Mouse (Mus musculus): ENCODE measurements around the gene Patj.

Gene Patj

GRCm38 (mm10) chr4:98449564-98450263, 54.1 kb downstream of the Patj start:
- DNase-seq: no peak

DNA sequence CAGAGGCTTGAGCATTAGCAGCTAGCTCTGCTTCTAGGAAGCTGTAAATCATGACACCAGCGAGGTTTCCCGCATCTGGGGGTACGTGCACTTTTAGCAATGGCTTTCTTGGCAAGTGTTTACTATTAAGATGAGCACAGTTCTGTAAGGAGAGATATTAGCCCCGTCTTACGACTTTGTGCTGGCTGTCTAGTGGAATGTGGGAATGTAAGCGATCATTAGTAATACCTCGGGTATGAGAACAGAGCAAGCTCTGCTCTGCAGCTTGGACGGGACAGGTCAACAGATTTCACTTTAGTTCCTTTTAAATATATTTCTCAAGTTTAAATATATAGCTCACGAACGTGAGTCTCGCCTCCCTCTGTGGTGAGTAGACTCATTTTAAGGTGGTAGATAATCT, 54.7 kb downstream of the Patj start:
- no peak for DNase-seq

DNA sequence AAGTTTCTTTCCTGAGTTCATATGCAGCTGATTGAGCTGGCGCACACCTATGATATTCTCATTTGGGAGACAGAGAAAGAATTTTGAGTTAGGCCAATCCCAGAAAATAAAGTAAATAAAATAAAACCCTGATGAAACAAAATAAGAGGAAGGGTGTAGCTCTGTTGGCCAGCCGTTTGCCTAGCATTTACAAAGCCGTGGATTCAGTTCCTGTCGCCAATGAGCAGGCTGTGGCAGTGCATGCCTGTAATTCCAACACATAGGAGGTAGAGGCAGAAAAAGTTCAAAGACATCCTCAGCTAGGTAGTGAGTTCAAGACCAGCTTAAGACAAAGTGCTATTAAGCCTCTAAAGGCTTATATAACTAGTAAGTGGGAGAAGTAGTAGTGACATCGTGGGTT, 55.2 kb downstream of the Patj start:
- no peak for DNase-seq

DNA sequence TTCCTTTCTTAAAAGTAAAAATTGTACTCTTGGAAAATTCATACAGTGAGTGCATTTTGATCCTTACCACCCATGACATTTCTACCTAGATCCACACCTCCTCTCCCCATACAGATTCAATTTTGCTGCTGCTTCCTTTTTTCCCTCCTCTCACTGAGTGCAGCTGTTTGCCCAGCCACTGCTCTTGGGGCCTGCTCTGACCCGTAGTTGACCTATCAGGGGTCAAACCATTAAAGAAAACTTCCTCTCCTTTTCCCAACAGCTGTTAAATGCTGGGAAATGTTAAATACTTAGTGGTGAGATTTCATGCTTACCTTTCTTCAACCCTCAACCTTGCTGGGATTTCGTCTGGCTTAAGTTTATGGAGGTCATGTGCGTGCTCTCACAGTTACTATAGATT, 55.7 kb downstream of the Patj start:
- no peak for DNase-seq

GRCm38 (mm10) chr4:98452725-98453124, 57.1 kb downstream of the Patj start:
- DNase-seq: no peak

DNA sequence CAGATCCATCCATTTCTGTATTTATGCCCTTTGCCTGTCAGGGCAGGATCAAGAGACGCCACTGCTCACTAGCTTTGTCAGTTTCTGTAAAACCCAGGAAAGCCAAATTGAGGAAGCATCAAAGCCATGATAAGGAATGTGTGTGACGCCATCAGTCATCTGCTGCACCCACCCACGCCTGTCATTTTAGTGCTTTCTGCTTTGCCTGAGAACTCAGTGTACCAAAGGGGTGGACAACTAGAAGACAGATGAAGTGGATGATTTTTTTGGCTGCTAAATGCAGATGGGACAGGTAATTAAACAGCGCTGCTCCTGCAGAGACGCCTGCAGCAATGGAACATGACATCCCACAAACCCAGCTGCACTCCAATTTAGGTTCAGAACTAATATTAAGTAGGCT, 57.6 kb downstream of the Patj start:
- no peak for DNase-seq

GRCm38 (mm10) chr4:98455352-98455751, 59.8 kb downstream of the Patj start:
- DNase-seq: no peak

DNA sequence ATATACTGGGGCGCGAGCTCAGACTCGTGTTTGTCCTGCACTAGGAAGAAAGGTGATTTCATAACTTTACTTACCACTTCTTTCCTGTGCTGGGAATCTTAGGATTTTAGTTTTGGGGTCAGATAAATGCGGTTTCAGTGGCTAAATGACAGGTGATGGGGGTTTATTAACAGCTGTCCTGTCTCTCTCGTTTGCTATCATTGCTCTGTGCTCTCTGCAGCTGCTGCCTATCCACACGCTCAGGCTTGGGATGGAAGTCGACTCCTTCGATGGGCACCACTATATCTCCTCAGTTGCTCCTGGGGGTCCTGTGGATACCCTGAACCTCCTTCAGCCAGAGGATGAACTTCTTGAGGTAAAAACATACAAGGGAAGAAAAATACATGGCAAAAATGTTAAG, 60.3 kb downstream of the Patj start:
- no peak for DNase-seq

GRCm38 (mm10) chr4:98461804-98462341, 66.3 kb downstream of the Patj start:
- no peak for DNase-seq

GRCm38 (mm10) chr4:98465476-98465875, 69.9 kb downstream of the Patj start:
- DNase-seq: no peak

GRCm38 (mm10) chr4:98465886-98466285, 70.3 kb downstream of the Patj start:
- no peak for DNase-seq

DNA sequence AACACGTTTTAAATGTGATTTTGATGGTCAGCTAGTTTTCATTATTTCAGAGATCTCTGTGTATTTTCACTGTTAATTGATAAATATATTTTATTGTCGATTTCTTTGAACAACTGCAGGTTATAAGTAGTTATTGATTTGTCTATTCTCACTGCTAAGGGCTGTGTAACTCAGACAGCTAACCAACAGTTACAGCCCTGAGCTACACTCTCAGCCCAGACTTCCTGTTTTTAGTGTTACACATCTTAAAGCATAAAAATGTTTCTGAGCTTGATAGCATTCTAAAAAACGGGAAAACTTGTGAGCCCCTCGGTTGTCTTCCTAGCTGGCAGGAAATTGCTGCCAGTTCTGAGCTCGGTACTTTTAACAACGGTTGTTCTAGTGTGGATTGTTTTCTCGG, 75.8 kb downstream of the Patj start:
- no peak for DNase-seq

GRCm38 (mm10) chr4:98473491-98473890, 77.9 kb downstream of the Patj start:
- peak; percentile 75 to 82 for DNase-seq

DNA sequence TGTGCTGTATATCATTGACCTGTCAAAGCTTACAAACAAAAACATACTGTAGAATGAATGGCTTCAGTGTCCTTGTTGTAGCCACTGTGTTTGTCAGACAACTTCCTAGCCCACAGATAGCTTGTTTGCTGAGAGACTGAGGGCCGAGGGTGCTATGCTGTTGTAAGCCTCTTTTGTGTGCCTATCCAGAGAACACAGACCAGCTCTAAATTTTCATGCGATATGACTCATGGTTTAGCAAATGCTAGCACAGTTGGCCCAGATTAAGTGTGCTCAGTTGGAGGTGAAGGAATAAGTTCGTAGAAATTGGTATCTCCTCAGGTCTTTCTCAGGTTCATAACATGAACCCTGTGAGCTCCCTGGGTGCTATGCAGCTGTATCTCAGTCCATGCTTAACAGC, 82.4 kb downstream of the Patj start:
- DNase-seq: no peak

DNA sequence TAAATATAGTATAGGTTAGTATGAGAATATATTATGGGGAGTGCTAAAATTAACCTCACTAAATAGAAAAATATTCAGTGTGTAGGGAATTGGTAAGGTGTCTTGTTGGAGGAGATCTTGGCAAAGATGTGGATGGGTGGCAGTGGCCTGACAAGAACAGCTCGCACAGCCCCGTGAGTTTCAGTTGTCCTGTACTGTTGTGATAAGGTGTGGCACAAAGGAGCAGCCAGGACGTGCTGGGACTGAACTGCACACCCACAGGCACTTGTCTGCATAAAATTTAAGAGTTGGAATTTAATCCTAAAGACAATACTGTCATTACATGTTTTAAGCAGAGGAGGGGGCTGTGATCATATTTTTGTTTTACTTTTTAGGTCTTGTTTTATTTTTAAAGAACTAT, 90.9 kb downstream of the Patj start:
- no peak for DNase-seq

GRCm38 (mm10) chr4:98486901-98487300, 91.3 kb downstream of the Patj start:
- DNase-seq: no peak

DNA sequence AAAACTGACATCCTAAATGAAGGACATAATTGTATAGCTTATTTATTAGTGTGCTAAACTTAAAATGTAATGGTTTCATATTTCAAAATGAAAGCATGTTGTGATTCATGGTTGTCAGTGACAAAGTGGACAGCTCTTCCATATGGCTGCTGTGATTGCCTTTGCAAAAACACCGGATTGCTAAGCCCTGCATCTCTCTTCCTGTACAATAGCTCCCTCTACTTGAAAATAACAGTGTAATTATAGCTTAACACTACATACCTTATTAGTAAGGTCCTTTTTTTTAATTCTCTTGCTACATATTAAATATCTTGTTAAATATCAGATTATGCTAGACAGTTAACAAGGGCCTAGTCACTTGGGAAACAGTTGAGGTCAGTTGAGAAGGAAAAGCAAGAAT, 93.8 kb downstream of the Patj start:
- DNase-seq: no peak

DNA sequence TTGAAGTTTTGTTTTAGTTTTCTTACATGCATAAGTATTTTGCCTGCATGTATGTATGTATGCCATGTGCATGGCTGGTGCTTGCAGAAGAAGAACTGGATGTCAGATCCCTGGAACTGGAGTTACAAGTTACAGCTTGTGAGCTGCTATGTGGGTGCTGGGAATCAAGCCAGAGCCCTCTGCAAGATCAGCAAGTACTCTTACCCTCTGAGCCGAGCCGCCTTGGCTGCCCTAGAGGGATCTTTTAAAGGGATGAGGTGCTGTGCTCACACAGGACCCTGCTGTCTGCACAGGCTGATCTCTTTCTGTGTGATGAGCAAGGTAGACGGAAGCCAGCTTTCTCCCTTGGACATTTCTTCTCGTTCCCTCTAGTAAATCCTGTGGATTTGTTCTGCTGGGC, 102.8 kb downstream of the Patj start:
- DNase-seq: no peak

GRCm38 (mm10) chr4:98500182-98500581, 104.6 kb downstream of the Patj start:
- DNase-seq: peak in 1 of 2 experiments; percentile 36

GRCm38 (mm10) chr4:98500875-98501274, 105.3 kb downstream of the Patj start:
- DNase-seq: no peak

GRCm38 (mm10) chr4:98504743-98505142, 109.2 kb downstream of the Patj start:
- DNase-seq: no peak

- peak; percentile 78 to 92 for DNase-seq
Measured at GRCm38 (mm10) chr4:98508471-98509271, 113.1 kb downstream of the Patj start.

DNA sequence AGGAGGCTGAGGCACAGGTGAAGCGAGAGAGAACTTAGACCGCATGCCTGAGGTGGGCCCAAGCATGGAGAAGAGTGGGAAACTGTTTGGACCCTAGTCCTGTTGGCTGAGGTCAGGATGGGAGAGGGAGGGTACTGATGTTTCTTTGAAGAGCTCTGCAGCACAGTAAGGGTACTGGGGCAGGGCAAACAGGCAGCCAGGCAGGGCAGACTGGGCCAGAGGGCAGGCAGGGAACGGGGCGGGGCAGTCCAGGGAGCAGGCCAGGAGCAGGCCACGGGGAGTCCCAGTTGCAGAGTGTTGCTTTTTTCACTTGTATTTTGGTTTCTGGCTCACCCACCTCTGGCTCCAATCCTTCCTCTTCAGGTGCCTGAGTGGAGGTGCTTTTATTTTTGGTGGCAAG, 114.4 kb downstream of the Patj start:
- peak; percentile 66 to 86 for DNase-seq

DNA sequence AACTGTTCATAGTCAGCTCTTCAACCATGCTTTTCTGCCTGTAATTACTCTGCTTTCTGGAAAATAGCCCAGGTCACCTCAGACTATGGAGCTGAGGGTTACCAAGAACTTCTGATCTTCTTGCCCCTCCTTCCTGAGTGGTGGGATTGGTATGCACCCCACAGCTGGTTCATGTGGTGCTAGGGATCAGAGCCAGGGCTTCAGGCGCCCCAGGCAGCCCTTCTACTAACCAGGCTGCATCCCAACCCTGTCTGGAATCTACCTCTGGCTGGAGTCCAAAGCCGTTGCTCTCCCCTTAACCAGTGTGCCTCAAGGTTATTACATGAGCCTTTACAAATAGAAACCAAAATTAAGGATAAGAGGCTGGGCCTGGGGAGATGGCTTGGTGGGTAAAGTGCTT, 115.7 kb downstream of the Patj start:
- DNase-seq: peak; percentile 81 to 89
